Mouse (Mus musculus): Measurements from ENCODE around the gene Foxi3. TPM values are rescaled to one million over a fixed set of nuclear protein-coding genes. Genes with fewer than 3 reads are reported as not detected.
A peak's percentile ranks its signal among the peaks of the same experiment; 100 is the strongest.

The Foxi3 gene
- total RNA-seq, 1 experiment: 4.2 TPM

- DNase-seq (ENCODE audit: low read depth, low spot score): no peak
- no peaks in the 10 kb centered on the region for H3K36me3 ChIP-seq (ENCODE audit: control insufficient read depth, insufficient read depth, low read length, poor library complexity, severe bottlenecking)
- no peak overlapping the region for H3K27ac ChIP-seq (ENCODE audit: insufficient read depth, low read depth, low read length, poor library complexity, severe bottlenecking)
- no peak for TF ChIP-seq MAFK (IDR thresholded peaks at IDR 0.05; ENCODE audit: insufficient read depth, low read depth, low read length)
- TF ChIP-seq HCFC1 (IDR thresholded peaks at IDR 0.05; ENCODE audit: borderline replicate concordance, insufficient read depth, low read length): no peak
- no peak for TF ChIP-seq ZC3H11A (IDR thresholded peaks at IDR 0.05; ENCODE audit: borderline replicate concordance, low read depth, low read length)
- TF ChIP-seq CHD2 (IDR thresholded peaks at IDR 0.05; ENCODE audit: low read depth, low read length): no peak
- no peak for TF ChIP-seq ZNF384 (IDR thresholded peaks at IDR 0.05; ENCODE audit: low read depth, low read length)
- in situ Hi-C loops (cut with MboI; ENCODE audit: low sequenced_read_pairs in 2 of 2, unreplicated experiment in 2 of 2): no loop called here
- no peak overlapping the region for H3K4me3 ChIP-seq (ENCODE audit: insufficient read depth in 1 of 2, low read depth in 1 of 2, low read length in 2 of 2, poor library complexity in 1 of 2, severe bottlenecking in 1 of 2)
- H3K4me1 ChIP-seq (ENCODE audit: control insufficient read depth in 2 of 2, insufficient read depth in 2 of 2, low read length in 2 of 2, poor library complexity in 1 of 2): peaks cover 0 to 2% of the 10 kb centered on the region in 2 experiments; a peak in 2 of 4 replicates
- no peaks in the 10 kb centered on the region for H3K9me3 ChIP-seq (ENCODE audit: control insufficient read depth, insufficient read depth, low read depth, low read length)
- H3K9ac ChIP-seq (ENCODE audit: insufficient read depth, low read depth, low read length, poor library complexity, severe bottlenecking): no peak overlapping the region
Measured at GRCm38 (mm10) chr6:70912396-70912765, 44.0 kb upstream of the Foxi3 start.

GRCm38 (mm10) chr6:70918827-70919226, 37.5 kb upstream of the Foxi3 start, which contains the start of gene Tex37:
Gene Tex37, minus strand, starts transcription at chr6:70918927.
- DNase-seq (ENCODE audit: low read depth, low spot score): no peak
- no peak within 1 kb of the TSS for H3K4me3 ChIP-seq (ENCODE audit: insufficient read depth in 1 of 2, low read depth in 1 of 2, low read length in 2 of 2, poor library complexity in 1 of 2, severe bottlenecking in 1 of 2)
- no peak within 1 kb of the TSS for H3K9ac ChIP-seq (ENCODE audit: insufficient read depth, low read depth, low read length, poor library complexity, severe bottlenecking)
- H3K9me3 ChIP-seq (ENCODE audit: control insufficient read depth, insufficient read depth, low read depth, low read length): no peaks in the 10 kb centered on the region
- no peak for TF ChIP-seq ZC3H11A (IDR thresholded peaks at IDR 0.05; ENCODE audit: borderline replicate concordance, low read depth, low read length)
- no peak for TF ChIP-seq ZNF384 (IDR thresholded peaks at IDR 0.05; ENCODE audit: low read depth, low read length)
- TF ChIP-seq CHD2 (IDR thresholded peaks at IDR 0.05; ENCODE audit: low read depth, low read length): no peak
- no peak for TF ChIP-seq MAFK (IDR thresholded peaks at IDR 0.05; ENCODE audit: insufficient read depth, low read depth, low read length)
- no peak for TF ChIP-seq HCFC1 (IDR thresholded peaks at IDR 0.05; ENCODE audit: borderline replicate concordance, insufficient read depth, low read length)
- peaks cover 0 to 3% of the 10 kb centered on the region in 2 experiments; a peak in 1 of 4 replicates for H3K4me1 ChIP-seq (ENCODE audit: control insufficient read depth in 2 of 2, insufficient read depth in 2 of 2, low read length in 2 of 2, poor library complexity in 1 of 2)
- H3K27ac ChIP-seq (ENCODE audit: insufficient read depth, low read depth, low read length, poor library complexity, severe bottlenecking): no peak within 1 kb of the TSS
- H3K36me3 ChIP-seq (ENCODE audit: control insufficient read depth, insufficient read depth, low read length, poor library complexity, severe bottlenecking): no peaks in the 10 kb centered on the region
- in situ Hi-C loops (cut with MboI; ENCODE audit: low sequenced_read_pairs in 2 of 2, unreplicated experiment in 2 of 2): no loop called here

- peak; percentile 54 for DNase-seq (ENCODE audit: low read depth, low spot score)
- in situ Hi-C loops (cut with MboI; ENCODE audit: low sequenced_read_pairs in 2 of 2, unreplicated experiment in 2 of 2): no loop called here
- Histone ChIP-seq H3K36me3 (ENCODE audit: control insufficient read depth, insufficient read depth, low read length, poor library complexity, severe bottlenecking) (no peaks in the 10 kb centered on the region), H3K4me1 (ENCODE audit: control insufficient read depth in 2 of 2, insufficient read depth in 2 of 2, low read length in 2 of 2, poor library complexity in 1 of 2) (peaks cover 0 to 3% of the 10 kb centered on the region in 2 experiments; a peak in 1 of 4 replicates), H3K27ac (ENCODE audit: insufficient read depth, low read depth, low read length, poor library complexity, severe bottlenecking) (no peak overlapping the region), H3K4me3 (ENCODE audit: insufficient read depth in 1 of 2, low read depth in 1 of 2, low read length in 2 of 2, poor library complexity in 1 of 2, severe bottlenecking in 1 of 2) (peak overlapping the region in 1 of 2 experiments; percentile 47; a peak in 1 of 4 replicates), H3K9me3 (ENCODE audit: control insufficient read depth, insufficient read depth, low read depth, low read length) (no peaks in the 10 kb centered on the region), H3K9ac (ENCODE audit: insufficient read depth, low read depth, low read length, poor library complexity, severe bottlenecking) (no peak overlapping the region)
- TF ChIP-seq CHD2 (IDR thresholded peaks at IDR 0.05; ENCODE audit: low read depth, low read length) (no peak), ZC3H11A (IDR thresholded peaks at IDR 0.05; ENCODE audit: borderline replicate concordance, low read depth, low read length) (no peak), HCFC1 (IDR thresholded peaks at IDR 0.05; ENCODE audit: borderline replicate concordance, insufficient read depth, low read length) (no peak), ZNF384 (IDR thresholded peaks at IDR 0.05; ENCODE audit: low read depth, low read length) (no peak), MAFK (IDR thresholded peaks at IDR 0.05; ENCODE audit: insufficient read depth, low read depth, low read length) (no peak)
Measured at GRCm38 (mm10) chr6:70921274-70922074, 34.9 kb upstream of the Foxi3 start.

GRCm38 (mm10) chr6:70931801-70932200, 24.5 kb upstream of the Foxi3 start:
- no peak overlapping the region for H3K9ac ChIP-seq (ENCODE audit: insufficient read depth, low read depth, low read length, poor library complexity, severe bottlenecking)
- TF ChIP-seq MAFK (IDR thresholded peaks at IDR 0.05; ENCODE audit: insufficient read depth, low read depth, low read length): no peak
- no peak for TF ChIP-seq HCFC1 (IDR thresholded peaks at IDR 0.05; ENCODE audit: borderline replicate concordance, insufficient read depth, low read length)
- no peak for TF ChIP-seq ZC3H11A (IDR thresholded peaks at IDR 0.05; ENCODE audit: borderline replicate concordance, low read depth, low read length)
- in situ Hi-C loops (cut with MboI; ENCODE audit: low sequenced_read_pairs in 2 of 2, unreplicated experiment in 2 of 2): no loop called here
- DNase-seq (ENCODE audit: low read depth, low spot score): no peak
- no peaks in the 10 kb centered on the region for H3K4me1 ChIP-seq (ENCODE audit: control insufficient read depth in 2 of 2, insufficient read depth in 2 of 2, low read length in 2 of 2, poor library complexity in 1 of 2)
- H3K9me3 ChIP-seq (ENCODE audit: control insufficient read depth, insufficient read depth, low read depth, low read length): no peaks in the 10 kb centered on the region
- H3K27ac ChIP-seq (ENCODE audit: insufficient read depth, low read depth, low read length, poor library complexity, severe bottlenecking): no peak overlapping the region
- no peak overlapping the region for H3K4me3 ChIP-seq (ENCODE audit: insufficient read depth in 1 of 2, low read depth in 1 of 2, low read length in 2 of 2, poor library complexity in 1 of 2, severe bottlenecking in 1 of 2)
- H3K36me3 ChIP-seq (ENCODE audit: control insufficient read depth, insufficient read depth, low read length, poor library complexity, severe bottlenecking): no peaks in the 10 kb centered on the region

All from ES-E14 (cell line).